Mouse (Mus musculus): ENCODE measurements at regions not wholly inside any gene's neighbourhood (a gene's known extent, or its start where the extent isn't known, plus 50 kb on each side); places are given as distances from the start of the nearest gene placed in this dataset.

- DNase-seq (ENCODE audit: low read depth): no peak
Measured at GRCm38 (mm10) chr1:30540088-30540698, 333.5 kb downstream of the Phf3 start.

- no peak for DNase-seq (ENCODE audit: low read depth)
Measured at GRCm38 (mm10) chr1:30536989-30537975, 336.4 kb downstream of the Phf3 start.

DNA sequence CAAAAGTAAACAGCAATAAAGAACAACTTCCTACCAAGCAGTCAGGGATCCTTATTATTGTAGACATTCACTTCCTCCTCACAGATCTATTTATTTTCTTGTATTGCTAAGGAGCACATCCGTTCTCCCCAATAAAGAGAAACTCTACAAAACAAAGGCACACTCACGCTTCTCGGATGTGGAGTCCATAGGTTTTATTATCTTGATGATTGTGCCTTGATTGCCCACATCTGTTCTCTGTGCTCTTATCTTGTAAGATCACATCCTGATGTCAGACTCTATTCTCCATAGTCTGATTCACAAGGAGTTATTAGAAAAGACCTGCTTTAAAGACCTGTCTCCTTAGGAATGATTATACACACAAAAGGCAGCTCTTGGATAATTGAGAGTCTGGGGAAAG is 356.4 kb downstream of the Phf3 start:
- DNase-seq (ENCODE audit: low read depth): no peak

- no peak for DNase-seq (ENCODE audit: low read depth)
Measured at GRCm38 (mm10) chr1:30515846-30516245, 357.9 kb downstream of the Phf3 start.

- no peak for DNase-seq (ENCODE audit: low read depth)
Measured at GRCm38 (mm10) chr1:30503224-30503623, 370.5 kb downstream of the Phf3 start.

GRCm38 (mm10) chr1:30460295-30460958 is 413.3 kb downstream of the Phf3 start:
- no peak for DNase-seq (ENCODE audit: low read depth)

GRCm38 (mm10) chr1:30437964-30438363 is 435.8 kb downstream of the Phf3 start:
- no peak for DNase-seq (ENCODE audit: low read depth)

DNA sequence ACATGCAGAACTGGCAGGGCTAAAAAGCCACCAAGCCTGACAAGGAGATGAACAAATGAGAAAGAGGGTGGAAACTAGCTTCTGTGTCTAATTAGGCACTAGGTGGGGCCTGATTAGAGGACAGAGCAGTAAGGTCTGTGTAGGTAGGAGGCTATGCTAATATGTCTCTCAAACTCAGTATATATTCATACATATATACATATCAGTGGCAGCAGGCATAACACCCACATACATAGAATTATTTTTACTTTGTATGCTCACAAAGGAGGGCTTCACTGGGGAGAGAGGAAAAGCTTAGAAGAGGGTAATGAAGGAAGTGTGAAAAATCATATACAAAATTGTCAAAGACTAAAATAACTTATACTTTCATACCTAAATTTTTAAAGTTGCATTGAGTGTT is 457.1 kb downstream of the Phf3 start:
- no peak for DNase-seq (ENCODE audit: low read depth)

DNA sequence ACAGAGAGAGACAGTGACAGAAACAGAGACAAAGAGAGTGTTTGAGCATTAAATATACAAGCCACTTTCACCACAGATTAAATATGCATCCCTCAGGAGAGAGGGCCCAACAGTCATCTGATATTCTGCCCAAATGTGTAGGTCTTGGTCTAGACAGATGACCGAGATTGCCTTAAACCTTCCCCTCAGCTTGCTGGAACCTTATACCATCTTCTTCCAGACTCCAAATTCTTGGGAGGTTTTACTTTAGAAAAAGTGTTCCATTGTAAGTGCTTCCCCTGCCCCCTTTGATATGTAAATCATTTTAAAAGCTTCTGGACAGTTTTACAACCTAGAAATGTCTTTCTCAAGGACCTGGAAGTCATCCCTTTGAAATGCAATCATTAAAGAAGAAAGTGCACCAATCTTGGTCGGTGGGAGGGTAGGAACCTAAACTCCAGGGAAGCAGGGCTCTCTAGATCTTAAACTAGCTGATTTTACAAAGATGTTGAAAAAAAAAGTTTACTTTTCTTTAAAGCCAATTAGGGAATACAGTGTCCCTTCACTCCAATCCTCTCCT is 458.8 kb downstream of the Phf3 start:
- no peak for DNase-seq (ENCODE audit: low read depth)

All from fibroblast of lung, adult 2 months (primary cell).